Mouse (Mus musculus): Measurements from ENCODE around the gene Map4k4. TPM values are rescaled to one million over a fixed set of nuclear protein-coding genes. Genes with fewer than 3 reads are reported as not detected.

Gene Map4k4
- polyA plus RNA-seq, 1 experiment from 2014 or later = 35.7 TPM

DNA sequence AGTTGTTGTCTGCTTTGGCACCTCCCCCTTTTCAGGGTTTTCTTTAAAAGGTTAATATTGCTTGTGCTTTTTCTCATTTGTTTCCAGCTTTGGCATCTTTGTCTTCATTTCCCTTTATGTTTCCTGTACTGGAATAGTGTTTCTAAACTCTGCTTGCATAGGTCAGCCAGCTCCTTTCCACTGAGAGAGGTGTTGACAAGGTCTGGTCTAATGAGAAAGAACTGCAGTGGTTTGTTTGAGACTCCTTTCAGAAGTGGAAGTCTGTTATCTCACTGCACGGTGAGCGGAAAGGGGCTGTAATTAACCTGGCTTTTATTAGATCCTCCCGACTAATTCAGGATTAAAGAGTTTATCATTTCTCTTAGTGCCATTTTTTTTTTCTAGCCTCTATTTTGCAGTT is 49.9 kb downstream of the Map4k4 start:
- H3K9ac ChIP-seq (replicated peaks) = no peak overlapping the region
- no peak for ATAC-seq (ENCODE audit: low FRiP score)
- 40% methylated on average over 3 of the region's 3 CpGs for WGBS

DNA sequence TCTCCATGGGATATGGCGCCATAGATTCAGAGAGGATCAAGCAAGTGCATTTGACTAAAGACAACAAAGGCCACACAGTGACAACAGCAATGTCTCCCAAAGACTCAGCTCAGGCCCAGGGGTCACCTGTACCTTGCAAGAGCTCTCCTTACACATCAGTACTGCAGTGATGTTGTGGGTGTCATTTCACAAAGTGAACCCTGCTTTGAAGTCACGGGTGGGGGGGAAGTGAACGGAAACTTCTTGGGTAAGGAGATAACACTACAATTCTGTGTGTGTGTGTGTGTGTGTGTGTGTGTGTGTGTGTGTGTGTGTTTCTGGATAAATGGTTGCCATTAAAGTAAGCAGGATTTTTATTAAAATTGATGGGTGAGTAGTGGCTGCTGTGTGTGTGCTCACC is 53.9 kb downstream of the Map4k4 start:
- Histone ChIP-seq H3K9ac (replicated peaks) (no peak overlapping the region), H3K4me2 (no peak overlapping the region), H3K27me3 (replicated peaks) (no peaks in the 10 kb centered on the region), H3K36me3 (no peaks in the 10 kb centered on the region), H3K27ac (replicated peaks) (no peak overlapping the region), H3K4me1 (peaks cover 89% of the 10 kb centered on the region), H3K9me3 (replicated peaks) (no peaks in the 10 kb centered on the region), H3K4me3 (replicated peaks) (no peak overlapping the region)
- no peak for ATAC-seq (ENCODE audit: low FRiP score)
- WGBS = 89% methylated on average over 3 of the region's 3 CpGs

More for the DNA sequence above, 49.9 kb downstream of the Map4k4 start:
- Histone ChIP-seq H3K4me3 (replicated peaks) (no peak overlapping the region), H3K9me3 (replicated peaks) (no peaks in the 10 kb centered on the region), H3K36me3 (no peaks in the 10 kb centered on the region), H3K4me1 (peaks cover 87% of the 10 kb centered on the region), H3K27me3 (replicated peaks) (no peaks in the 10 kb centered on the region), H3K27ac (replicated peaks) (0 out of 2 replicates have a peak overlapping the region, but pooled peaks have one; percentile 7), H3K4me2 (no peak overlapping the region)

DNA sequence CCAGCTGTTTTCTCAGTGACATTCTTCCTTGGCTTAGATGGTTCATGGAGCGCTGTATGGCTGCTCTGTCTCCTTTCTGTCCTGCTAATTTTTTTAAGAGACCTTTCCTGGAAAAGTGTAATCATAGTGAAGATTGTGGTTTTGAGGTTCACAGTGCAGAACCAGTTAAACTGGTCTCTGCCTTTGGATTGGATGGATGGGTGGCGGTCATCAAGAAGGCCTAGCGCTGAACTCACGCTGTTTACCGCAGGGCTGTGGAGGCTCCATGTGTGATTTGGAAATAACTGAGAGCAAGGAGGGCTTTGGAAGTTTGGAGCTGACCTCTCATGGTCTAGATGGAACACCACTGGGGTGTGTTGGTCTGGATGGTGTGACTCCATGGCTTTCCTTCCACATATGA is 56.0 kb downstream of the Map4k4 start:
- H3K27me3 ChIP-seq (replicated peaks) = no peaks in the 10 kb centered on the region
- no peak overlapping the region for H3K9ac ChIP-seq (replicated peaks)
- H3K9me3 ChIP-seq (replicated peaks) = no peaks in the 10 kb centered on the region
- no peak overlapping the region for H3K4me3 ChIP-seq (replicated peaks)
- no peak overlapping the region for H3K4me2 ChIP-seq
- peak overlapping the region; percentile 0 for H3K27ac ChIP-seq (replicated peaks)
- H3K4me1 ChIP-seq = peaks cover 86% of the 10 kb centered on the region
- ATAC-seq (ENCODE audit: low FRiP score) = no peak
- 81% methylated on average over 5 of the region's 5 CpGs for WGBS
- H3K36me3 ChIP-seq = no peaks in the 10 kb centered on the region

DNA sequence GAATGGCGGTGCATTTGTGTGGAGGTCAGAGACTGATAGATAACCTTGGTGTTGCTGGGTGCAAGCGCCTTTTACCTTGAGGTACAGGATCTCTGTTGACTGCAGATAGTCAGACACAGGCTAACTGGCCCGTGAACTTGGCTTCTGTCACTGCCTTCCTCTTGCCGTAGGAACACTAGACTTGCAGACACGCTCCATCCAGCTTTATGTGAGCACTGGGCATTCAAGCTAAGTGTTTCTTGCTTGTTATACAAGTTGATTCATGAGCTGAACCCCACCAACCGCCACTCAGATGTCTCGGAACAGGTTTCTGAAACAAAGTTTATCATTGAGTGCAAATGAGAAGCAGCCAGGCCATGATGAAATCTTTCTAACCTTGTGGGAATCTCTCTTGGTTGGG is 57.3 kb downstream of the Map4k4 start:
- WGBS = 57% methylated on average over 7 of the region's 7 CpGs
- H3K4me1 ChIP-seq = peaks cover 87% of the 10 kb centered on the region
- peak overlapping the region; percentile 41 for H3K27ac ChIP-seq (replicated peaks)
- no peak overlapping the region for H3K4me3 ChIP-seq (replicated peaks)
- H3K9ac ChIP-seq (replicated peaks) = no peak overlapping the region
- no peaks in the 10 kb centered on the region for H3K9me3 ChIP-seq (replicated peaks)
- H3K36me3 ChIP-seq = peaks cover 8% of the 10 kb centered on the region
- H3K4me2 ChIP-seq = no peak overlapping the region
- H3K27me3 ChIP-seq (replicated peaks) = no peaks in the 10 kb centered on the region
- no peak for ATAC-seq (ENCODE audit: low FRiP score)

DNA sequence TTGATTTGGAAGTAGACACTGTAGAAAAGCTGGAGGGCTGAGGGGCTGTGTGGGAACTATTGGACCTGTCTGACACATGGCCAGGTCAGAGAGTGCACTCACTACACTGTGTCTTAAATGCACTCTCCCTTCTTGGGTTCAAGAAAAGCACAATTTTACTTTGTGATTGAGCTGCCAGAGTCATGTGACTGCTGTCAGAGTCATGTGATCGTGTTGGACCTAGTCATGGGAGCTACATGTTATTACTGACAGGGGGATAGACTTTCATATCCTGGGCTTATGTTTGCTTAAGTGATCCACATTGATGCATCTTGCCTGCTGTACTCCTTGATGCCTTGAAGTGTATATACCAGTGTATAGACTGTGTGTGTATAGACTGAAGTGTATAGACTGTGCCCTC is 59.9 kb downstream of the Map4k4 start:
- Histone ChIP-seq H3K27me3 (replicated peaks) (no peaks in the 10 kb centered on the region), H3K36me3 (peaks cover 18% of the 10 kb centered on the region), H3K9ac (replicated peaks) (no peak overlapping the region), H3K4me2 (no peak overlapping the region), H3K9me3 (replicated peaks) (no peaks in the 10 kb centered on the region), H3K27ac (replicated peaks) (no peak overlapping the region), H3K4me1 (peaks cover 88% of the 10 kb centered on the region), H3K4me3 (replicated peaks) (no peak overlapping the region)
- ATAC-seq (ENCODE audit: low FRiP score) = no peak
- 73% methylated on average over 1 of the region's 1 CpGs for WGBS

DNA sequence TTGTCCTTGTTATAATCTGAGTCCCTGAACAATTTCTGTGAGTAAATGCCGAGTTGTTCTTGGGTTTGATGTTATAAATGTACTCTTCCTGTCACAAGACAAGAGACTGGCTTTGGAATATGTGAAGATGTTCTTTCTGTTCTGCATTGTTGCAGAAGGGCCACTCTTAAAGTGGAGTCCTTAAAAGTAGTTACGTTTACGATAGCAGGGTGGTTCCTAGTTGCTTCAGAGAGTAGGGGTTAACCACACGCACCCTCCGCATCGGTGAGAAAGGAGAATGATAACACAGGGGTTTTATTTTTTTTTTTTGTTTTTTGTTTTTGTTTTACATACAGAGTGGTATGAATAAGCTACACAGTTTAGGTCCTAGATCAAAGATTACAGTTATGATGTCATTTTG is 60.4 kb downstream of the Map4k4 start:
- H3K27me3 ChIP-seq (replicated peaks) = no peaks in the 10 kb centered on the region
- no peak overlapping the region for H3K9ac ChIP-seq (replicated peaks)
- H3K4me3 ChIP-seq (replicated peaks) = no peak overlapping the region
- no peaks in the 10 kb centered on the region for H3K9me3 ChIP-seq (replicated peaks)
- H3K36me3 ChIP-seq = peaks cover 18% of the 10 kb centered on the region
- peaks cover 84% of the 10 kb centered on the region for H3K4me1 ChIP-seq
- H3K27ac ChIP-seq (replicated peaks) = no peak overlapping the region
- no peak for ATAC-seq (ENCODE audit: low FRiP score)
- WGBS = 83% methylated on average over 6 of the region's 6 CpGs
- no peak overlapping the region for H3K4me2 ChIP-seq

DNA sequence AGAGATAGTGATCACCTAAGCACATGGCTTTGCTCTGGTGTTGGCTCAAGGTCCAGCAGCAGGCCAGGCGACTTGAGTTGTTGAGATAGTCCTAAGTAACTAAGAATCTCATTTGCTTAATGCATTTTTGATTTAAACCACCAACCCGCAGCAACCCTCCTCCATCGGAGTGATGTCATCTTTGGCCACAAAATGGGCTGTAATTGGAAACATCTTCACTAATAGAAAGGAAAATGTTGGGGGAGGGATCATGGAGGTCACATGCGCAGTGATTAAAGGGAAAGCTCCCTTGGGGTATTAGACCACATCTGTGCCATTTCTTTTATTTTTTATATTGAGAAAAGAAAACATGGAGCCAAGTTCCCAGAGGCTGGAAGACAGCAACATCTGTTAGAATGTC is 61.6 kb downstream of the Map4k4 start:
- 54% methylated on average over 4 of the region's 4 CpGs for WGBS
- Histone ChIP-seq H3K9me3 (replicated peaks) (no peaks in the 10 kb centered on the region), H3K36me3 (peaks cover 18% of the 10 kb centered on the region), H3K27me3 (replicated peaks) (no peaks in the 10 kb centered on the region), H3K4me2 (no peak overlapping the region), H3K4me3 (replicated peaks) (no peak overlapping the region), H3K4me1 (peaks cover 72% of the 10 kb centered on the region), H3K27ac (replicated peaks) (0 out of 2 replicates have a peak overlapping the region, but pooled peaks have one; percentile 60), H3K9ac (replicated peaks) (no peak overlapping the region)
- no peak for ATAC-seq (ENCODE audit: low FRiP score)

DNA sequence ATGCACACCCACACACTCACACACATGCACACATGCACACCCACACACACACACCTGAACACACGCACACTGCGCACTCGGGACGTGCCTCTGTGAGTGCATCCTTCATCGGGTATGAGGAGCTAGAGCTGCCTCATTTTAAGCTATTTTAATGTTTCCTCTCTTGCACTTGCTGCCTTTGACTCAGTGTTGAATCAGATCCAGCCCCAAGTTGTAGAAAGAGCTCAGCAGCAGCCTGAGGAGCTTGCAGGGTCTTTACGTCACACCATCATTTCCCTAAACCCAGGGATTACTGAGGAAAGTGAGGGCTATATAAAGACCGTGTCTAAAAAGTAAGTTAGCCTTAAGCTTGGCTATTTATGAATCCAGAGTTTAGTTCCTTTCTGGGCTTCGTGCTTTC is 62.1 kb downstream of the Map4k4 start:
- peak overlapping the region; percentile 60; the same call in 1 of the 2 replicates for H3K27ac ChIP-seq (replicated peaks)
- no peak for ATAC-seq (ENCODE audit: low FRiP score)
- peaks cover 67% of the 10 kb centered on the region for H3K4me1 ChIP-seq
- 89% methylated on average over 8 of the region's 8 CpGs for WGBS
- no peak overlapping the region for H3K9ac ChIP-seq (replicated peaks)
- H3K27me3 ChIP-seq (replicated peaks) = no peaks in the 10 kb centered on the region
- H3K4me3 ChIP-seq (replicated peaks) = no peak overlapping the region
- no peaks in the 10 kb centered on the region for H3K9me3 ChIP-seq (replicated peaks)
- H3K4me2 ChIP-seq = no peak overlapping the region
- H3K36me3 ChIP-seq = peaks cover 18% of the 10 kb centered on the region

DNA sequence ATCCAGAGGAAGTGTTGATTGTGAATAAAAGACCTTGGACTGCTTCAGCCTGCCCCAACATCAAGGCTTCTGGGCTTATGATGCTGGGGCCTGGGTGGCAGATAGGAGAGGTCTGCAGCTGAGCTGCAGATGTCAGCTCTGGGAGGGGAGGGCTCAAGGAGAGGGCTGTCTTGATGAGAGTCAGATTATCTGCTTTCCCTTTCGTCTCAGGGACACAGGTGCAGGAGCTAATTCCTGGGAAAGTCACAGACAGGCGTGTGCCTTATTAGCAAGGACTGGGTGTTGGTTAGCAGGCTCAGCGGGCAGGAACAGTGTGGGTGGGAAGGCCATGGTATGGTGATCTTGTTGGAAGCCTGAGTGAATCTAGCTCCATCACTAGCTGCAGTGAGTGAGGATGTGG is 63.1 kb downstream of the Map4k4 start:
- Histone ChIP-seq H3K9ac (replicated peaks) (no peak overlapping the region), H3K36me3 (peaks cover 18% of the 10 kb centered on the region), H3K9me3 (replicated peaks) (no peaks in the 10 kb centered on the region), H3K27ac (replicated peaks) (no peak overlapping the region), H3K4me1 (peaks cover 58% of the 10 kb centered on the region), H3K4me2 (no peak overlapping the region), H3K4me3 (replicated peaks) (no peak overlapping the region), H3K27me3 (replicated peaks) (no peaks in the 10 kb centered on the region)
- no peak for ATAC-seq (ENCODE audit: low FRiP score)
- 53% methylated on average over 3 of the region's 3 CpGs for WGBS

DNA sequence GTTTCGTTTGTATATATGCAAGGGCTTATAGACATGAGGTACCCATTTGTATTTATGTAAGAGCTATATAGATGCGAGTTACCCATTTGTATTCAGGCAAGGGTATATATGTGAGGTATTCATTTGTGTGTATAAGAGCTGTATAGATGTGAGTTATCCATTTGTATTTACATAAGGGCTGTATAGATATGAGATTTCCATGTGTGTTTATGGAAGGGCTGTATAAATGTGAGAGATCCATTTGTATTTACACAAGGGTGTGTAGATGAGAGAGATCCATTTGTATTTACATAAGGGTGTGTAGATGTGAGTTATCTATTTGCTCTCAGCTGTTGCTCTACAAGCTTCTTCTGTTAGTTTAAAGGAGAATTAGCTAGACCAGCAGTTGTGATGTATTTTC is 63.7 kb downstream of the Map4k4 start:
- no peak overlapping the region for H3K4me3 ChIP-seq (replicated peaks)
- H3K4me2 ChIP-seq = no peak overlapping the region
- H3K9me3 ChIP-seq (replicated peaks) = no peaks in the 10 kb centered on the region
- no peak overlapping the region for H3K9ac ChIP-seq (replicated peaks)
- no peak for ATAC-seq (ENCODE audit: low FRiP score)
- H3K36me3 ChIP-seq = peaks cover 18% of the 10 kb centered on the region
- no peak overlapping the region for H3K27ac ChIP-seq (replicated peaks)
- H3K4me1 ChIP-seq = peaks cover 57% of the 10 kb centered on the region
- H3K27me3 ChIP-seq (replicated peaks) = no peaks in the 10 kb centered on the region
- 91% methylated on average over 2 of the region's 2 CpGs for WGBS

DNA sequence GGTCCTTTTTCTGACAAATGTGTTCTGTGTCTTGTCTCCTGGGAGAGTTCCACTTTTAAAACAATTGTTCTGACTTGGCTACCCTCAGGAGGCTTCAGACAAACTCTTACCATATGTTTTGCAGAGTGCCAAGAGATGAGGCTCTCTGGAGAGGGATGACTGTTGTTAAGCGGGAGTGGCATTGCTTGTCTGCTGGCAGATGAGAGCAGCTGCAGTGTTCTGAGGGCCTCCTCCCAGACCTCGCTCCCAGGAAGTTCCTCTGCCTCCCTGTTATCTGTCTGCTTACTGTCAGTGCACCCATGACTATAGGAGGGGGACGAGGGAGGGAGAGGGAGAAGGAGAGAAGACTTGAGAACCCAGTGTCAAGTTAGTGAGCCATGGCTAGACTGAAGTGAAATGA is 64.7 kb downstream of the Map4k4 start:
- H3K9ac ChIP-seq (replicated peaks) = no peak overlapping the region

DNA sequence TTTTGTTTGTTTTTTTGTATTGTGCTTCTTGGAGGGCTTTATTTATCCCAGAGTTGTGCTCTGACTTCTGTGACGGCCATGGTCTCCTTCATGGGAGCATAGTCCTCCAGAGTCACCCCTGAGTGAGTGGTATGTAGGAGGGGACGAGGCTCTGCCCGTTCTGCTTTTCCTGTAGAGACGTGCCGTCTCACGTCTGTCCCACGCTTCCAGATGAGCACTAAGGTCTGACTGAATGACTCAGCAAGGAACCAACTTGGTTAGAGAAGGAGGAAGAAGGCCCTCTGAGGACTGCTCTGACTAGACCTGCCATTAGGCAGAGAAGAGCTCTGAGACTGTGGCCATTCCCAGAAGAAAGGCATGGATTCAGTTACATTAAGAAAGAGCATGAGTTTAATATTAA is 68.3 kb downstream of the Map4k4 start:
- no peak for ATAC-seq (ENCODE audit: low FRiP score)
- 66% methylated on average over 7 of the region's 7 CpGs for WGBS
- 0 out of 2 replicates have a peak, but pooled peaks cover 4% of the 10 kb centered on the region for H3K36me3 ChIP-seq

More for the DNA sequence above, 64.7 kb downstream of the Map4k4 start:
- H3K27ac ChIP-seq (replicated peaks) = peak overlapping the region; percentile 28; the same call in 1 of the 2 replicates
- ATAC-seq (ENCODE audit: low FRiP score) = no peak
- no peak overlapping the region for H3K4me2 ChIP-seq
- H3K27me3 ChIP-seq (replicated peaks) = no peaks in the 10 kb centered on the region
- H3K9me3 ChIP-seq (replicated peaks) = no peaks in the 10 kb centered on the region
- H3K4me1 ChIP-seq = peaks cover 53% of the 10 kb centered on the region
- H3K36me3 ChIP-seq = peaks cover 18% of the 10 kb centered on the region
- 59% methylated on average over 3 of the region's 3 CpGs for WGBS
- no peak overlapping the region for H3K4me3 ChIP-seq (replicated peaks)

More for the DNA sequence above, 68.3 kb downstream of the Map4k4 start:
- peaks cover 33% of the 10 kb centered on the region for H3K4me1 ChIP-seq
- no peak overlapping the region for H3K9ac ChIP-seq (replicated peaks)
- no peak overlapping the region for H3K4me3 ChIP-seq (replicated peaks)
- H3K27me3 ChIP-seq (replicated peaks) = no peaks in the 10 kb centered on the region
- H3K27ac ChIP-seq (replicated peaks) = 0 out of 2 replicates have a peak overlapping the region, but pooled peaks have one; percentile 19
- H3K4me2 ChIP-seq = no peak overlapping the region
- no peaks in the 10 kb centered on the region for H3K9me3 ChIP-seq (replicated peaks)

Measured in neural tube, embryonic 15.5 days (tissue).